Mouse (Mus musculus): Measurements from ENCODE around the gene Cdk7. TPM values are rescaled to one million over a fixed set of nuclear protein-coding genes. Genes with fewer than 3 reads are reported as not detected.
A peak's percentile ranks its signal among the peaks of the same experiment; 100 is the strongest.

Gene Cdk7
- polyA plus RNA-seq, 1 experiment from 2014 or later: 97.7 TPM

- Histone ChIP-seq H3K36me3 (peaks cover 9% of the 10 kb centered on the region), H3K9me3 (no peaks in the 10 kb centered on the region), H3K4me3 (peak overlapping the region; percentile 54), H3K9ac (no peak overlapping the region), H3K27ac (no peak overlapping the region), H3K4me2 (replicated peaks) (peak overlapping the region; percentile 65), H3K4me1 (no peaks in the 10 kb centered on the region), H3K27me3 (no peaks in the 10 kb centered on the region)
- 54% methylated on average over 9 of the region's 9 CpGs for WGBS
- no peak for ATAC-seq (ENCODE audit: insufficient number of reproducible peaks, insufficient read depth, low FRiP score, low TSS enrichment)
Measured at GRCm38 (mm10) chr13:100670181-100670741, 60.5 kb downstream of the Cdk7 start.

GRCm38 (mm10) chr13:100669291-100670022 lies 61.3 kb downstream of the Cdk7 start, which contains the start of gene Ccdc125:
Gene Ccdc125, plus strand, starts transcription at chr13:100669717.
- Histone ChIP-seq H3K27ac (no peak within 1 kb of the TSS), H3K4me1 (no peaks in the 10 kb centered on the region), H3K9ac (peak within 1 kb of the TSS; percentile 58), H3K27me3 (no peaks in the 10 kb centered on the region), H3K4me3 (peak within 1 kb of the TSS; percentile 54), H3K36me3 (peaks cover 9% of the 10 kb centered on the region), H3K9me3 (no peaks in the 10 kb centered on the region), H3K4me2 (replicated peaks) (peak within 1 kb of the TSS; percentile 65)
- under 1% methylated on average over 44 of the region's 44 CpGs for WGBS
- ATAC-seq (ENCODE audit: insufficient number of reproducible peaks, insufficient read depth, low FRiP score, low TSS enrichment): peak; percentile 68

GRCm38 (mm10) chr13:100659864-100660456 lies 70.8 kb downstream of the Cdk7 start:
- H3K4me1 ChIP-seq: no peaks in the 10 kb centered on the region
- H3K27me3 ChIP-seq: no peaks in the 10 kb centered on the region
- H3K9ac ChIP-seq: no peak overlapping the region
- no peaks in the 10 kb centered on the region for H3K9me3 ChIP-seq
- H3K4me2 ChIP-seq (replicated peaks): no peak overlapping the region
- no peak overlapping the region for H3K4me3 ChIP-seq
- no peak overlapping the region for H3K27ac ChIP-seq
- 0 out of 2 replicates have a peak, but pooled peaks cover 6% of the 10 kb centered on the region for H3K36me3 ChIP-seq
- 47% methylated on average over 4 of the region's 4 CpGs for WGBS
- ATAC-seq (ENCODE audit: insufficient number of reproducible peaks, insufficient read depth, low FRiP score, low TSS enrichment): no peak

- no peaks in the 10 kb centered on the region for H3K27me3 ChIP-seq
- ATAC-seq (ENCODE audit: insufficient number of reproducible peaks, insufficient read depth, low FRiP score, low TSS enrichment): no peak
Measured at GRCm38 (mm10) chr13:100658091-100658490, 72.6 kb downstream of the Cdk7 start.

More at GRCm38 (mm10) chr13:100658091-100658490, 72.6 kb downstream of the Cdk7 start:
- Histone ChIP-seq H3K36me3 (0 out of 2 replicates have a peak, but pooled peaks cover 6% of the 10 kb centered on the region), H3K9me3 (no peaks in the 10 kb centered on the region), H3K4me1 (no peaks in the 10 kb centered on the region), H3K4me2 (replicated peaks) (no peak overlapping the region), H3K4me3 (no peak overlapping the region), H3K9ac (no peak overlapping the region), H3K27ac (no peak overlapping the region)
- WGBS: 92% methylated on average over 5 of the region's 5 CpGs

Other genes starting within 250 kb of the Cdk7 start
- gene Gtf2h2, start 238.4 kb downstream of the Cdk7 start, polyA plus RNA-seq (2016; fragmentation: Nextera tagmentation; extraction: Ambion mirVana): 85.4 and 86.9 TPM in 2 replicates
- 5.8 and 7.5 TPM in 2 replicates for gene Ocln, start 178.2 kb downstream of the Cdk7 start, polyA plus RNA-seq (2016; fragmentation: Nextera tagmentation; extraction: Ambion mirVana)
- 4.6 and 4.8 TPM in 2 replicates for gene Marveld2, start 114.0 kb downstream of the Cdk7 start, polyA plus RNA-seq (2016; fragmentation: Nextera tagmentation; extraction: Ambion mirVana)
- gene Ak6, start 80.0 kb downstream of the Cdk7 start, polyA plus RNA-seq (2016; fragmentation: Nextera tagmentation; extraction: Ambion mirVana): 284 and 286 TPM in 2 replicates
- 26.6 and 27.7 TPM in 2 replicates for gene Rad17, start 79.9 kb downstream of the Cdk7 start, polyA plus RNA-seq (2016; fragmentation: Nextera tagmentation; extraction: Ambion mirVana)
- 17.3 and 19.7 TPM in 2 replicates for gene Taf9, start 79.4 kb downstream of the Cdk7 start, polyA plus RNA-seq (2016; fragmentation: Nextera tagmentation; extraction: Ambion mirVana)
- 4.9 and 6.3 TPM in 2 replicates for gene Ccdc125, start 61.2 kb downstream of the Cdk7 start, polyA plus RNA-seq (2016; fragmentation: Nextera tagmentation; extraction: Ambion mirVana)
- gene Mrps36, start 13.7 kb upstream of the Cdk7 start, polyA plus RNA-seq (2016; fragmentation: Nextera tagmentation; extraction: Ambion mirVana): 121 and 124 TPM in 2 replicates
- 44.3 and 50.3 TPM in 2 replicates for gene Cenph, start 45.0 kb upstream of the Cdk7 start, polyA plus RNA-seq (2016; fragmentation: Nextera tagmentation; extraction: Ambion mirVana)
- gene Ccnb1, start 55.6 kb upstream of the Cdk7 start, polyA plus RNA-seq (2016; fragmentation: Nextera tagmentation; extraction: Ambion mirVana): 253 and 272 TPM in 2 replicates
- gene Slc30a5, start 102.5 kb upstream of the Cdk7 start, polyA plus RNA-seq (2016; fragmentation: Nextera tagmentation; extraction: Ambion mirVana): 52.6 and 55.8 TPM in 2 replicates

Measured in embryonic facial prominence, embryonic 12.5 days (tissue).